Mouse (Mus musculus) adrenal gland, postnatal 25 days (tissue): ENCODE results near the gene Dmgdh. TPM values are rescaled to one million over a fixed set of nuclear protein-coding genes. Genes with fewer than 3 reads are reported as not detected.
A peak's percentile ranks its signal among the peaks of the same experiment; 100 is the strongest.

Experiments used
- DNase-seq: peaks from one replicate; pipeline ENCODE4 v3.0.0; 2021; ENCODE audit warnings: mixed read lengths
- long read RNA-seq: library from polyadenylated mRNA; stranded (forward); transcript quantifications from one replicate; pipeline ENCODE4 v2.0.0, GENCODE M21; 2021
- total RNA-seq: library from RNA; stranded (reverse); gene quantifications from 2 replicates; pipeline ENCODE4 v1.2.3, GENCODE M21; 2021

The Dmgdh gene
- total RNA-seq: 1.9 TPM in 1 of 2 replicates, not detected in the other
- long read RNA-seq, transcript Dmgdh-201 (16 exons, 2,992 nt): major isoform, 168 of 221 reads
- long read RNA-seq, partial matches to known transcripts: 37 of 221 reads
- long read RNA-seq, other reads (novel, unspliced or antisense): 16 of 221 reads

DNA sequence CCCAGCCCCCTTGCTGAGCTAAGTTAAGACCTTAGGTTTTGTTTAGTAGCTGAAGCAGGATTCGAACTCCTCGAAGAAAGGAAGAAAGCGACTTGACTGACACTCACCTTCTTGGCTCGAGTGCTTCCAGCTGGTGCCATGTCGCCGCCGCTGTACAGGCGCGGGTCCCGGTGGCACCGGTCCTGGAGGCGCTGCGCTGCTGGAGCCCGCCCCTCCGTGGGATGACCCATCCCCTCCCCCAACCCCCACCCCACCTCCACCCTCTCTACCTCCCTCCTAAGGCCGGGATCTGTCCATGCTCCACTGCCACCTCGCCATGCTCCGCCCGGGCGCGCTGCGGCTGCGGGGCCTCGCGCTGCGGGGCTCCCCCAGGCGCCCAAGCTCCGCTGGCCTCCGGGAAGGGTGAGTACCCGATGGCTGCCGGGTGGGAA is at the start of gene Dmgdh, which contains the start of gene Bhmt2:
Gene Dmgdh, plus strand, starts transcription at position 303 of the 431 bp plus-strand sequence.
Gene Bhmt2, minus strand, starts transcription at position 172 of the 431 bp plus-strand sequence.
- DNase-seq: no peak

DNA sequence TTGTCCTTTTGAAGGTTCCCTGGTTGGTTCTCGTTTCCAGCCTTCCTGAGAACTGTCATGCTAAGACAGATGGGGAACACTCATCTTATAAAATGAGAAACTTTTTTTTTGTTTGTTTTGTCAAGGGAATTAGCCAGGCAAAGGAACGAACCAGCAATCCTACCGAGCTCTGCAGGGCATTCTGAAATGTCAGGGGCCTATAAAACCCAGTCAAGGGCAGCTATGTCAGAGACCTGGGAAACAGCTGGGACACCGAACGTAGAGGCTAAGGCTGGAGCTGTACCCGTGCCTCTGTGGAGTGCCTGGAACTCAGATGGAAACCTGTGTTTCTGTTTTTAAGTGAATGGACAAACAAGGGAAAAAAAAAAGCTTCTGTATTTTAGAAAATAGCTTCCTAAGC is 45.4 kb upstream of the Dmgdh start:
- DNase-seq: no peak

- DNase-seq: no peak
Observed at GRCm38 (mm10) chr13:93630941-93631705, 43.1 kb upstream of the Dmgdh start.

- DNase-seq: no peak
Observed at GRCm38 (mm10) chr13:93632927-93633326, 41.3 kb upstream of the Dmgdh start.

- no peak for DNase-seq
Observed at GRCm38 (mm10) chr13:93636561-93636960, 37.7 kb upstream of the Dmgdh start.

DNA sequence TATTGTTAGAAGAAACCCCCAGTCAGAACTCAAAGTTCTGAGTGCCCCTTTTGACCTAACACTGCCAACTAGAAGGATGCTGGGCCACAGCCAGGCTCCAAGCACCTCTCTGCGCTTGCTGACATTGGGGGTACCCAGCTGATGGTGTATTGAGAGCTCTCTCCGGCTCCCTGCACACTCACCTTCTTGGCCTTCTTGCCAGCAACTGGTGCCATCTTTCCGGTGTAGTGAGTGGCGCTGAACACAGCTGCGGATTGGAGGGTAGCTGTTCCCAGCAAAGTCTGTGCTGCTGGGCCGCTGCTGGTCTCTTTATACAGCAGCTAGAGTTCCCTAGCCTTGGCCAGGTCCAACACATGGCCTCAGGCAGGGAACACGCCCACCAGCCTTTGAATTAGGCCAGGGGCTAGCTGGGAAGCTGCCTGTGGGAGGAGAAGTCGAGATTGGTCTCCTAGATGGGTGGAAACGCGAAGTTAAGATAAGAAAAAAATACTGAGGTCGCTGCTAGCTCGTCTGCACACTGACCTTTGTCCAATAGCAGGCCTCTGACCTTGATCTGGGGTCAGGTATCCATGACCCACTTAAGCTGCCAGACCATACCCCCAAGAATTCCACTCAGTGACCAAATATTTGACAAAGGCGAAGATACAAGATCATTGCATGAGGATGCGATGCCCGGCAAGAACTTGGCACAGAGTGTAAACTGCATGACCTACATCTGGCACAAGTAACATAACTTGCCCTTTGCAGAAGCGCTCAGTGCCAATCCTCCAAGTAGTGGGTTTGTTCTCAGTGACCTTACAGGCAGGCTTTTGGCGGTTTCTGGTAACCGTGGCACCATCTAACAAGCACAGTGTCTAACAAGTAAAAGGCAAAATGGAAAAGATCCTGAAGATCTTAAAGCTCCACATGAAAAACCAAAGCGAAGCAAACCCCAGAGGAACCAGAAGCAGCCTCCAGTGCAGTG is 36.7 kb upstream of the Dmgdh start, which contains the start of gene Bhmt:
Gene Bhmt, minus strand, starts transcription at position 680 of the 964 bp plus-strand sequence.
- DNase-seq: no peak

- DNase-seq: no peak
Observed at GRCm38 (mm10) chr13:93639636-93640035, 34.6 kb upstream of the Dmgdh start.

- peak; percentile 16 for DNase-seq
Observed at GRCm38 (mm10) chr13:93648387-93649130, 25.7 kb upstream of the Dmgdh start.

GRCm38 (mm10) chr13:93653382-93653781 is 20.9 kb upstream of the Dmgdh start:
- no peak for DNase-seq

DNA sequence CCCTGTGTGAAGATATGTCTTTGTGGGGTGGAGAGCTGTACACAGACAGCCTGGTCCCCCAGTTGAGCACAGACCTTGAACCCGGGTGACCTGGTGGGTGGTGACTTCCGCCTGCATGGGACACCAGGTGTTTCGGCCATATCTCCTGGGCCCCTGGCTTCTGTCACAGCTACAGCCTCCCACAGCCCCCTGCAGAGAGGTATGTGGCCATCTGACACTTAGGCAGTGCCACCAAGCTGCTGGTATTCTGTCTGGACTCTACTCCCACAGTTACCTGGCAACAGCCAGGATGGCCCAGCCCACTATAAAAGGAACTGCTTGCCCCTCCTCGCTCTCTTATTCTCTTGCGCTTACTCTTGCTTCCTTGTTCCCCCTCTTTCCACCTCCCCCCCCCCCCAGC is 16.3 kb upstream of the Dmgdh start:
- no peak for DNase-seq

- DNase-seq: no peak
Observed at GRCm38 (mm10) chr13:93667586-93667985, 6.6 kb upstream of the Dmgdh start.

DNA sequence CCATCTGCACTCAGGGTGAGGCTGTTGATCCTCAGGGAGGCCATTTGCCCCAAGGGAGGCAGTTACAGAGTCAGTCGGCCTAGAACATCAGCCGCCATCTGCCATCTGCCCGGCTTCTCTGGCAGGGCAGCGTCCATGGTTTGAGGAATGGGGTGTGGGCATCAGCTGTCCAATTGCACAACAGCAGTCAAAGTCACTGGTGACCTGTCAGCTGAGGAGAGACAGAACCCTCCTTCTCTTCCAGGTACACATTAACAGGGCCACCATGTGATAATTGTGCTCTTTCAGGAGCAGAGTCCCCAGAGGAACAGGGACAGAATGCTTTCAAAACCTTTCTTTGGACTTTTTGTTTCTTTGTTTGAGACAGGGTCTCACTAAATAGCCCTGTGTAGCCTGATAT is 1.9 kb upstream of the Dmgdh start:
- DNase-seq: no peak

DNA sequence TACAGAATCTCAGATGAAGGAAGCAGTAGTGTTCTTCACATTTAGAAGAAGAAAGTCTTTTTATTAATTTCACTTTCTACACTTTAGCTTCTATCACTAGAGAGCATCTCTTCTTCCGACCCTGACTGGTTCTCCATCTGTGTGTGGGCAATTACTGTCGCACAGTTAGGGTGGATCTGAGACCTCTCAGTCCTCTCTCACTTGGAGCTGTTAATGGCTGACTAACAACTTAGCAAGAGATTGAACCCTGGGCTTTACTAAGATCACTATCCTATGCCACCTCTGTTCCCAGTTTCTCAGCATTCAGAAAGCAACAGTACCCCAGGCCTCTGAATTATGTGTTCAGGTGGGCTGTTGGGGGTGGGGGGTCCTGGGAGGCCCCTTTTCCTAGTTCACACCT is 937 bp upstream of the Dmgdh start:
- no peak for DNase-seq

DNA sequence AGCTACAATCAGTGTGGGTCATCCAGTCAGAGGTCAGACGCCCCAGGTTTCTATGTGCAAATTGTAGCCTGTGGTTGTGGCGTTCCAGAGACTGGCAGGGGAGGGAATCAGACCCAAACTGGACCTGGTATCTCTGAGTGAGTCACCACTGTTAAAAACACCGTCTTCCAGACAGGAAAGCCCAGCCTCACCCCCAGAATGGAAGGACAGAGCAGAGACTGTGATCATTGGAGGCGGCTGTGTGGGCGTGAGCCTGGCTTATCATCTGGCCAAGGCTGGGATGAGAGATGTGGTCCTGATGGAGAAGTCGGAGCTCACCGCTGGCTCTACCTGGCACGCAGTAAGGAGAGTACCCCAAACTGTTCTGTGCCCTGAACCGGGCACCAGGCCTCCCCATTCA is 2.6 kb downstream of the Dmgdh start:
- no peak for DNase-seq

DNA sequence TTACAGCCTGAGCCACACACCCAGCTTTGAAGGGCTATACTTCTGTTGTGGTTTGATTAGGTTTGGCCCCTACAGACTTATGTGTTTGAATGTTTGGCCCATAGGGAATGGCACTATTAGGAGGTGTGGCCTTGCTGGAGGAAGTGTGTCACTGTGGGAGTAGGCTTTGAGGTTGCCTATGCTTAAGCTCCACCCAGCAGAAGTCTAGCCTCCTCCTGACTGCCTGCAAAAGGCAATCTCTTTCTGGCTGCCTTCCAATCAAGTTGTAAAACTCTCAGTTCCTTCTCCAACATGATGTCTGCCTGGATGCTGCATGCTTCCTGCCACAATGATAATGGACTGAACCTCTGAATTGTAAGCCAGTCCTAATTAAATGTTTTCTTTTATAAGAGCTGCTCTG is 9.1 kb downstream of the Dmgdh start:
- no peak for DNase-seq

DNA sequence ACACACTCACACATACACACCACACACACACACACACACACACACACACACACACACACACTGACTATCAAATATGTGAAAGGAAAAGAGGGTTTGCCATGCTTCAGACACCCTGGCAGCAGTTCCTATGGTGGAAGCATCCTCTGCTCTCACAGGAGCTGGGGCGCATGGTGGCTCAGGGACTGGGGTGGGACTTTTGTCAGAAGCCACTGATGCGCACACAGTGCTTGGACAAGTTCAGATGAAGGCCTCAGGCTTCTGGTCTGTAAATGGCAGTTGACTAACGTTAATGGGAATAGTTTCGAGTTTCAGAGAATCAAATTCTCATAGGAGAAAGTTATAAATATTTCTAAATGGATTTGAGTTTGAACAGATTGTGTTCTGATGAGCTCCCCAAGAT is 11.0 kb downstream of the Dmgdh start:
- no peak for DNase-seq

DNA sequence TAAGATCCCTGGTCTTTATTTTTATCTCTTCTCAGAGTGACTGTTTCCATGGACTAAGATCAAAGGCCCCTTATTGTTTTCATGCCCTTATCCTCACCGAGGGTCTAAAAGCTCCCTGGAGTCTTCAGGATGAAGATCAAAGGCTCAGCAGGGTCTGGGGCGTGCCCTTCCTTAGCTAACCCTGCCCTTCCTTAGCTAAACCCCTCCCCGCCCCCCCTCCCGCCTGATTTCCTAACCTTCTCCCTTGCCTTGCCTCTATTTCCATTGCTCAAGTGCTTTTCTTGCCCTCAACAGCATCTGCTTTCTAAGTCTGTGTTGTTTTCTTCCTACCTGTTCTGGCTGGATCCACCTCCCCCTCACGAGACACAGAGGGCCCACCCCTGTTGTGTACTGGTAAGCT is 13.1 kb downstream of the Dmgdh start:
- DNase-seq: no peak

DNA sequence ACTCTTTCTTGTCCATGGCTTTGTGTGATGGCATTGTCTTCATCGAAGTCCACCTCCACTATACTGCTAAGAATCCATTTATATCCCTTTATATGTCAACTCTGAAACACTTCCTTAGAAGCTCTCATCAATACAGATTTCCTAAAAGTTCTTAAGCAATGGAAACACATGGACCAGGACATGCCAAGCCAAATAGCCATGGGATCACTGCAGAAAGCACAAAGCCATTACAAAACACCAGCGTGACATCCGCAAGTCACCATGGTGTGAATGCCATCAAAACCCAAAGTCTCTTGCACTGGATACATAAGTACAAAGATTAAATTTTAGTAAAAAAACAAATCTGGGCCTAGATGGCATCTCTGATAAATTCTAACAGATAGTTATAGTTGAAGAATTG is 15.3 kb downstream of the Dmgdh start:
- no peak for DNase-seq

GRCm38 (mm10) chr13:93690821-93691220 is 16.6 kb downstream of the Dmgdh start:
- no peak for DNase-seq

GRCm38 (mm10) chr13:93698866-93699265 is 24.6 kb downstream of the Dmgdh start:
- no peak for DNase-seq

DNA sequence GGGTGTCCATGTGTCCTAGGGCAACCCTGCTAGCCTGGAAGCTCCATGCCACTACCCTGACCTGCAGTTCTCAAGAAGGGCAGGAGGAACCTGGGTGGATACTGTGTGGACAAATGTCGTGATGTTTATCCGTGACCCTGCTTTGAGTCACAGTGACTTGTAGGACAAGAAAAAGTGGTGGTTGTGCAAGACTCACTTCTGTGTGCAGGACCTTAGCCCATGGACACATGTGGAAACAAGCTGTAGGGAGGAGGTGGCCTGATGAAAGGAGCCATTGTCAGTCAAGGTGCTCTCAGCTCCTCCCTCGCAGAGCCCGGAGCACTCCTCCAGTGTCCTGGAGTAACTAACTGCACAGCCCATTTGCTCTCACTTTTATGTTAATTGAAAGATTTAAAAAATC is 31.5 kb downstream of the Dmgdh start:
- DNase-seq: no peak

DNA sequence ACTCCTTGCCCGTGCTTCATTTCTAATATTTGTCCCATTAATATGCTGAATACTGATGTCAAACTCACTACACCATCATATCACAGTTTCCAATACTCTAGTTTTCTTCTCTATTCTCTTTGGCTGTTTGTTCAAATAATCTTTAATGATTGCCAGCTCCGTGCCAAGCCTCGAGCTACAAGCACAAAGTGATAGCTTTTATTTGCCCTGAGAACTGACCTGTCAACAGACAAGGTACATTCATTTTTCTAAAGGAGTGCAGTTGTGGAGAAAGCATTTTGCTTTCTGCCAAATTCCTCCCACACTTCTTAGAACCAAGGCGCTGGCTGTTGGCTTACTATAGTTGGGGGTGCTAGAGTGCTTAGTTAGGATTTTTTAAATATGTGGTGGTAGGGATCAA is 33.0 kb downstream of the Dmgdh start:
- no peak for DNase-seq
